Mouse (Mus musculus): ENCODE data around the gene Nav2. TPM values are rescaled to one million over a fixed set of nuclear protein-coding genes. Genes with fewer than 3 reads are reported as not detected.

The Nav2 gene
- polyA plus RNA-seq, 1 experiment = 10.1 TPM

- no peak overlapping the region for H3K4me3 ChIP-seq (ENCODE audit: insufficient read depth, low read depth, low read length)
- H3K4me1 ChIP-seq (ENCODE audit: control insufficient read depth, insufficient read depth, insufficient read length, low read length) = peaks cover 5% of the 10 kb centered on the region; the same call in 1 of the 2 replicates
- H3K27ac ChIP-seq (replicated peaks; ENCODE audit: low read depth, low read length) = no peak overlapping the region
These were observed 409.8 kb downstream of the Nav2 start for GRCm38 (mm10) chr7:49318183-49318897.

- H3K4me1 ChIP-seq (ENCODE audit: control insufficient read depth, insufficient read depth, insufficient read length, low read length) = peaks cover 3% of the 10 kb centered on the region; the same call in 1 of the 2 replicates
- no peak overlapping the region for H3K27ac ChIP-seq (replicated peaks; ENCODE audit: low read depth, low read length)
- no peak overlapping the region for H3K4me3 ChIP-seq (ENCODE audit: insufficient read depth, low read depth, low read length)
These were observed 410.4 kb downstream of the Nav2 start for GRCm38 (mm10) chr7:49318898-49319293.

- H3K4me3 ChIP-seq (ENCODE audit: insufficient read depth, low read depth, low read length) = no peak overlapping the region
- no peaks in the 10 kb centered on the region for H3K4me1 ChIP-seq (ENCODE audit: control insufficient read depth, insufficient read depth, insufficient read length, low read length)
- H3K27ac ChIP-seq (replicated peaks; ENCODE audit: low read depth, low read length) = no peak overlapping the region
These were observed 411.5 kb downstream of the Nav2 start for GRCm38 (mm10) chr7:49319981-49320380.

- no peak overlapping the region for H3K4me3 ChIP-seq (ENCODE audit: insufficient read depth, low read depth, low read length)
- H3K27ac ChIP-seq (replicated peaks; ENCODE audit: low read depth, low read length) = no peak overlapping the region
- H3K4me1 ChIP-seq (ENCODE audit: control insufficient read depth, insufficient read depth, insufficient read length, low read length) = no peaks in the 10 kb centered on the region
These were observed 412.6 kb downstream of the Nav2 start for GRCm38 (mm10) chr7:49321124-49321531.

GRCm38 (mm10) chr7:49322179-49322578 is 413.7 kb downstream of the Nav2 start:
- no peaks in the 10 kb centered on the region for H3K4me1 ChIP-seq (ENCODE audit: control insufficient read depth, insufficient read depth, insufficient read length, low read length)
- no peak overlapping the region for H3K27ac ChIP-seq (replicated peaks; ENCODE audit: low read depth, low read length)
- H3K4me3 ChIP-seq (ENCODE audit: insufficient read depth, low read depth, low read length) = no peak overlapping the region

- no peaks in the 10 kb centered on the region for H3K4me1 ChIP-seq (ENCODE audit: control insufficient read depth, insufficient read depth, insufficient read length, low read length)
- H3K27ac ChIP-seq (replicated peaks; ENCODE audit: low read depth, low read length) = no peak overlapping the region
- H3K4me3 ChIP-seq (ENCODE audit: insufficient read depth, low read depth, low read length) = no peak overlapping the region
These were observed 416.1 kb downstream of the Nav2 start for GRCm38 (mm10) chr7:49324575-49324974.

- no peaks in the 10 kb centered on the region for H3K4me1 ChIP-seq (ENCODE audit: control insufficient read depth, insufficient read depth, insufficient read length, low read length)
- H3K27ac ChIP-seq (replicated peaks; ENCODE audit: low read depth, low read length) = no peak overlapping the region
- no peak overlapping the region for H3K4me3 ChIP-seq (ENCODE audit: insufficient read depth, low read depth, low read length)
These were observed 417.7 kb downstream of the Nav2 start for GRCm38 (mm10) chr7:49326136-49326722.

GRCm38 (mm10) chr7:49326967-49327742 is 418.6 kb downstream of the Nav2 start:
- H3K4me3 ChIP-seq (ENCODE audit: insufficient read depth, low read depth, low read length) = no peak overlapping the region
- no peaks in the 10 kb centered on the region for H3K4me1 ChIP-seq (ENCODE audit: control insufficient read depth, insufficient read depth, insufficient read length, low read length)
- no peak overlapping the region for H3K27ac ChIP-seq (replicated peaks; ENCODE audit: low read depth, low read length)

GRCm38 (mm10) chr7:49330181-49330580 is 421.7 kb downstream of the Nav2 start:
- no peak overlapping the region for H3K27ac ChIP-seq (replicated peaks; ENCODE audit: low read depth, low read length)
- no peak overlapping the region for H3K4me3 ChIP-seq (ENCODE audit: insufficient read depth, low read depth, low read length)
- H3K4me1 ChIP-seq (ENCODE audit: control insufficient read depth, insufficient read depth, insufficient read length, low read length) = peaks cover 9% of the 10 kb centered on the region

- Histone ChIP-seq H3K4me3 (ENCODE audit: insufficient read depth, low read depth, low read length) (no peak overlapping the region), H3K4me1 (ENCODE audit: control insufficient read depth, insufficient read depth, insufficient read length, low read length) (peaks cover 9% of the 10 kb centered on the region), H3K27ac (replicated peaks; ENCODE audit: low read depth, low read length) (no peak overlapping the region)
These were observed 423.4 kb downstream of the Nav2 start for GRCm38 (mm10) chr7:49331939-49332338.

- no peak overlapping the region for H3K4me3 ChIP-seq (ENCODE audit: insufficient read depth, low read depth, low read length)
- H3K27ac ChIP-seq (replicated peaks; ENCODE audit: low read depth, low read length) = no peak overlapping the region
- peaks cover 9% of the 10 kb centered on the region for H3K4me1 ChIP-seq (ENCODE audit: control insufficient read depth, insufficient read depth, insufficient read length, low read length)
These were observed 424.1 kb downstream of the Nav2 start for GRCm38 (mm10) chr7:49332644-49333043.

- Histone ChIP-seq H3K4me1 (ENCODE audit: control insufficient read depth, insufficient read depth, insufficient read length, low read length) (peaks cover 9% of the 10 kb centered on the region), H3K4me3 (ENCODE audit: insufficient read depth, low read depth, low read length) (no peak overlapping the region), H3K27ac (replicated peaks; ENCODE audit: low read depth, low read length) (no peak overlapping the region)
These were observed 425.6 kb downstream of the Nav2 start for GRCm38 (mm10) chr7:49334163-49334562.

GRCm38 (mm10) chr7:49335056-49335455 is 426.5 kb downstream of the Nav2 start:
- H3K27ac ChIP-seq (replicated peaks; ENCODE audit: low read depth, low read length) = no peak overlapping the region
- peaks cover 10% of the 10 kb centered on the region for H3K4me1 ChIP-seq (ENCODE audit: control insufficient read depth, insufficient read depth, insufficient read length, low read length)
- H3K4me3 ChIP-seq (ENCODE audit: insufficient read depth, low read depth, low read length) = no peak overlapping the region

- Histone ChIP-seq H3K27ac (replicated peaks; ENCODE audit: low read depth, low read length) (no peak overlapping the region), H3K4me3 (ENCODE audit: insufficient read depth, low read depth, low read length) (no peak overlapping the region), H3K4me1 (ENCODE audit: control insufficient read depth, insufficient read depth, insufficient read length, low read length) (peaks cover 13% of the 10 kb centered on the region)
These were observed 428.2 kb downstream of the Nav2 start for GRCm38 (mm10) chr7:49336725-49337124.

- Histone ChIP-seq H3K4me1 (ENCODE audit: control insufficient read depth, insufficient read depth, insufficient read length, low read length) (peaks cover 22% of the 10 kb centered on the region), H3K4me3 (ENCODE audit: insufficient read depth, low read depth, low read length) (no peak overlapping the region), H3K27ac (replicated peaks; ENCODE audit: low read depth, low read length) (no peak overlapping the region)
These were observed 429.2 kb downstream of the Nav2 start for GRCm38 (mm10) chr7:49337710-49338109.
